In the genomic region with DNA sequence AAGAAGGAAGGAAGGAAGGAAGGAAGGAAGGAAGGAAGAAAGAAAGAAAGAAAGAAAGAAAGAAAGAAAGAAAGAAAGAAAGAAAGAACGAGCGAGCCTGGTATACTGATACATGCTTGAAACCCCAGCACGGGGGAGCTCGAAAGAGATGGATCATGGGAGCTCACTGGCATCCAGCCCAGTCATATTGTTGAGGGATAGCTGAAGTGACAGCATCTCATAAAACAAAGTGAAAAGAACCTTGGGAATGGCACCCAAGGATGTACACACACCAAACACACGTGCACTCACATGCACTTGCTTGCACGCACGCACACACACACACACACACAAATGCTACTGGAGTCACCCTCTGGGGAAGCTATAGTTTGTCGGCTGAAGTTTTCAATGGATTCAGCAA, we compare ENCODE assay signal across 16 mouse cellular contexts.
DNase-seq lines count a peak whose midpoint lies in the region.
"Had no signal": no experiment of that assay in that cellular context is flagged by ENCODE, and none has a peak within 500 bp of the region (broad histone marks: within the 10 kb centered on the region; RNA-seq: fewer than 3 reads in every experiment).

No protein-coding gene starts in this region.

- DNase-seq in cerebellum, postnatal 10 days: peak; percentile 82 to 86
- DNase-seq in cerebellum, adult 18-20 months: no peak
- peak; percentile 35 for DNase-seq in layer of hippocampus, adult 11-12 months (ENCODE audit: low spot score)
- no peak for DNase-seq in layer of hippocampus, postnatal 36 days
- peak; percentile 43 to 54 for DNase-seq in right cerebral cortex, postnatal 10 days (ENCODE audit: low spot score in 2 of 2)
- DNase-seq in right cerebral cortex, postnatal 25 days: no peak
- no peak for DNase-seq in frontal cortex, adult 2 months (ENCODE audit: extremely low spot score in 1 of 2, low spot score in 1 of 2)
- no peak for DNase-seq in spleen, postnatal 36 days (ENCODE audit: low spot score in 2 of 2)
- DNase-seq: cerebellum, adult 8-10 months; embryo, embryonic 11 days; gastrocnemius, postnatal 14 days; heart, postnatal 14 days; kidney, adult 2 months; kidney, postnatal 4 days; lung, postnatal 36 days; thymus, postnatal 14 days had no signal

Comparison
In these comparisons a context has a peak if more than half of its experiments do, and no peak if none do; other contexts are left out.
1. DNase-seq: peak in cerebellum, postnatal 10 days (2 of 2), layer of hippocampus, adult 11-12 months (single experiment) and right cerebral cortex, postnatal 10 days (2 of 2); none in cerebellum, adult 18-20 months (0 of 2), layer of hippocampus, postnatal 36 days (0 of 2), right cerebral cortex, postnatal 25 days (single experiment), frontal cortex, adult 2 months (0 of 2) and spleen, postnatal 36 days (0 of 2).